Comparison of ENCODE assay signal across 11 mouse cellular contexts in the genomic region with DNA sequence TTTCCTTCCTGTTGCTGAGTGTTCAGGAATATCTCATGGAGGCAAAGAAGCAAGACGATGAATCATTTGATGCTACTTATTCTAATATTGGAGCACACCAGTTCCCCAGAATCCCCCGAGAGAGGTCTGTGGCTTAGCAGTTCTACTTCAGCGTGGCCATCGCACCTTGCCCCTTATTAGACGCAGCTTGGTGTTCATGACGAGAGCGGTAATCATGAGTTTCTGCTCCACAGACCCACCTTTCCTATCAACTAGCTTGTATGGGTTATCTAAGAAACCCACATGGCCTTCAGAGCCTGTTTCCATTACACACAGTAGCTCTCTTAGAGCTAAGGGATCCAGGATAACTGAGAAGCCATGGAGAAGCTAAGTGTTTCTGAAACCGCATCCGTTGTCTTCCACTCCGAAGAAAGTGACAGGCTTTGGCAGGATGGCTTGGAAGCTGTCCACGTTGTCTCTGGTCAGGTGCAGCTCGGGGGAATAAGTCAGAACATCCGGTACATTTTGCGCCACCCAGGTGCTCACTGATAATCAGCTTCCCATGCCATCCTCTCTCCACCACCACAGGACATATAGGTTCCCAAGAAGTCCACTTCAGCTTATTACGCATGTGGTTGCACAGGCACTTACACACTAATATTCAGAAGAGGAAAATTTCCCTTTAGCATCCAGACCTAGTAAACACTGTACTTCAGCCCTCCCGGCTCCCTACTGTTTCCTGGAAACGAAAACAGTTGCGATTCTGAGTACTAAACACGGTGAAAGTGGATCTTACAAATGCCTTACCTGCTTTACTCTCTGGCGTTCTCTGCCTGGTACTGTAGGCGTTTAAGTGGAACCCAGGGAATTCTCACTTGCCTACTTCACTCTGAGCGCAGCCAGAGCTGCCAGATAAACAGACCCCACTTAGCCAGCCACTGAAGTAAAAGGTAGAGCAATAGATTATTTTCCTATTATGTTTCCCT. TPM values are rescaled to one million over a fixed set of nuclear protein-coding genes. Genes with fewer than 3 reads are reported as not detected.
DNase-seq lines count a peak whose midpoint lies in the region; ATAC-seq lines count a peak whose summit lies in the region.
"Had no signal": no experiment of that assay in that cellular context is flagged by ENCODE, and none has a peak within 500 bp of the region (broad histone marks: within the 10 kb centered on the region; RNA-seq: fewer than 3 reads in every experiment).

No protein-coding gene starts in this region.

- H3K27ac ChIP-seq in liver, embryonic 16.5 days (ENCODE audit: low read length) = peak overlapping the region; percentile 98
- H3K27ac ChIP-seq in kidney, embryonic 16.5 days (ENCODE audit: low read length) = no peak overlapping the region
- H3K27ac ChIP-seq: embryonic facial prominence, embryonic 10.5 days; heart, embryonic 15.5 days had no signal

- no peaks in the 10 kb centered on the region for H3K27me3 ChIP-seq in liver, embryonic 16.5 days (ENCODE audit: control insufficient read depth, insufficient read depth, low read depth, low read length)
- no peaks in the 10 kb centered on the region for H3K27me3 ChIP-seq in kidney, embryonic 16.5 days (ENCODE audit: insufficient read depth, low read length)
- H3K27me3 ChIP-seq: heart, embryonic 15.5 days had no signal

- H3K4me3 ChIP-seq in liver, embryonic 16.5 days (ENCODE audit: low read depth, low read length) = peak overlapping the region; percentile 41
- no peak overlapping the region for H3K4me3 ChIP-seq in kidney, embryonic 16.5 days (ENCODE audit: low read length)
- H3K4me3 ChIP-seq: embryonic facial prominence, embryonic 10.5 days; heart, embryonic 15.5 days had no signal

- H3K9me3 ChIP-seq in liver, embryonic 16.5 days (replicated peaks; ENCODE audit: control insufficient read depth, low read length) = no peaks in the 10 kb centered on the region
- no peaks in the 10 kb centered on the region for H3K9me3 ChIP-seq in kidney, embryonic 16.5 days (ENCODE audit: low read length)
- H3K9me3 ChIP-seq: embryonic facial prominence, embryonic 10.5 days; heart, embryonic 15.5 days had no signal

- peak; percentile 47 to 61 for DNase-seq in cerebellum, postnatal 25 days
- no peak for DNase-seq in gastrocnemius, postnatal 36 days
- no peak for DNase-seq in urinary bladder, adult 2 months (ENCODE audit: low spot score)
- DNase-seq: adrenal gland, postnatal 10 days; lung, postnatal 4 days had no signal

- intact Hi-C loops in gastrocnemius, postnatal 36 days (cut with DNase I) = no loop called here

- ATAC-seq in CD4-positive, CD25-positive, alpha-beta regulatory T cell, adult 4 months = peak; percentile 61
- peak; percentile 45 for ATAC-seq in activated CD4-positive, CD25-positive, alpha-beta regulatory T cell, adult 4 months
- peak; percentile 76 for ATAC-seq in liver, embryonic 16.5 days (ENCODE audit: low read depth)
- no peak for ATAC-seq in kidney, embryonic 16.5 days (ENCODE audit: low FRiP score, low TSS enrichment)

- no peaks in the 10 kb centered on the region for H3K36me3 ChIP-seq in liver, embryonic 16.5 days (ENCODE audit: control insufficient read depth, insufficient read depth)
- H3K36me3 ChIP-seq in kidney, embryonic 16.5 days (ENCODE audit: insufficient read depth, low read length) = no peaks in the 10 kb centered on the region
- H3K36me3 ChIP-seq: embryonic facial prominence, embryonic 10.5 days; heart, embryonic 15.5 days had no signal

- peak overlapping the region; percentile 48 for H3K4me2 ChIP-seq in liver, embryonic 16.5 days (ENCODE audit: low read depth, low read length)
- no peak overlapping the region for H3K4me2 ChIP-seq in kidney, embryonic 16.5 days (replicated peaks; ENCODE audit: low read depth, low read length)
- H3K4me2 ChIP-seq: heart, embryonic 15.5 days had no signal

- WGBS in liver, embryonic 16.5 days (ENCODE audit: insufficient replicate concordance) = 26% methylated on average over 22 of the region's 22 CpGs
- 85% methylated on average over 22 of the region's 22 CpGs for WGBS in kidney, embryonic 16.5 days

- peaks cover 62% of the 10 kb centered on the region for H3K4me1 ChIP-seq in liver, embryonic 16.5 days (ENCODE audit: control insufficient read depth, low read depth, low read length)
- no peaks in the 10 kb centered on the region for H3K4me1 ChIP-seq in kidney, embryonic 16.5 days (ENCODE audit: insufficient read depth, low read length)
- H3K4me1 ChIP-seq: embryonic facial prominence, embryonic 10.5 days had no signal

- peak overlapping the region; percentile 67 for H3K9ac ChIP-seq in liver, embryonic 16.5 days (ENCODE audit: low read depth, low read length)
- H3K9ac ChIP-seq in kidney, embryonic 16.5 days (replicated peaks; ENCODE audit: low read length) = no peak overlapping the region
- H3K9ac ChIP-seq: heart, embryonic 15.5 days had no signal

RNA-seq across cellular contexts. Expression of gene Cd47, which starts 25.0 kb away (rescaled TPM):
- 100 to 1,000 TPM; 184 to 254 TPM for polyA plus RNA-seq in CD4-positive, CD25-positive, alpha-beta regulatory T cell, adult 4 months (2017; shearing (Covaris generic))
- 100 to 1,000 TPM; 296 to 343 TPM for polyA plus RNA-seq in activated CD4-positive, CD25-positive, alpha-beta regulatory T cell, adult 4 months (2017; shearing (Covaris generic))
- 286 and 291 TPM in 2 replicates for polyA plus RNA-seq in liver, embryonic 16.5 days (2015; fragmentation: Nextera tagmentation; extraction: Ambion mirVana)
- total RNA-seq in gastrocnemius, postnatal 36 days (2021) = 10 to 100 TPM; 25.5 to 26.8 TPM
- 84.4 and 84.8 TPM in 2 replicates for polyA plus RNA-seq in urinary bladder, adult 2 months (2012; rRNA removed)
- polyA plus RNA-seq in kidney, embryonic 16.5 days (2015; fragmentation: Nextera tagmentation; extraction: Ambion mirVana) = 75.2 and 78.0 TPM in 2 replicates

Comparison
In these comparisons a context has a peak if more than half of its experiments do, and no peak if none do; other contexts are left out.
1. DNase-seq: peak in cerebellum, postnatal 25 days (2 of 2); none in gastrocnemius, postnatal 36 days (0 of 2) and urinary bladder, adult 2 months (single experiment).